Mouse (Mus musculus) myocyte (in vitro differentiated cells): ENCODE data around the gene Kiss1. TPM values are rescaled to one million over a fixed set of nuclear protein-coding genes. Genes with fewer than 3 reads are reported as not detected.

Source experiments
- H3K27me3 ChIP-seq: one replicate; pipeline ENCODE4 v1.6.1; 2011; ENCODE audit not compliant: control insufficient read depth, insufficient read depth, insufficient read length
- H3K36me3 ChIP-seq: one replicate; pipeline ENCODE4 v1.6.1; 2011; ENCODE audit not compliant: control insufficient read depth, insufficient read depth
- H3K4me2 ChIP-seq: one replicate; pipeline ENCODE4 v1.6.1; 2011; ENCODE audit warnings: low read depth, control low read depth
- H3K4me3 ChIP-seq: one replicate; pipeline ENCODE4 v1.5.1; 2011; ENCODE audit warnings: mild to moderate bottlenecking, control low read depth, moderate library complexity
- H3K79me2 ChIP-seq: one replicate; pipeline ENCODE4 v1.6.1; 2011; ENCODE audit not compliant: control insufficient read depth, insufficient read depth
- H3ac ChIP-seq: one replicate; pipeline ENCODE4 v1.6.1; 2011; ENCODE audit not compliant: control insufficient read depth, insufficient read length
- CEBPB ChIP-seq: IDR thresholded peaks from 2 replicates; pipeline ENCODE4 v1.6.1; 2011; ENCODE audit warnings: mild to moderate bottlenecking, moderate library complexity; ENCODE audit not compliant: poor library complexity, insufficient read depth, severe bottlenecking
- E2F4 ChIP-seq: IDR thresholded peaks from one replicate; pipeline ENCODE4 v1.6.1; 2011; ENCODE audit warnings: mild to moderate bottlenecking, control low read depth, moderate library complexity; ENCODE audit not compliant: insufficient read depth
- MAX ChIP-seq: IDR thresholded peaks from one replicate; pipeline ENCODE4 v1.6.1; 2011; ENCODE audit warnings: low read depth, mild to moderate bottlenecking, control low read depth
- MYOD1 ChIP-seq, 3 experiments: IDR thresholded peaks; one replicate each; pipeline ENCODE4 v1.6.1; 2011; ENCODE audit warnings: control low read depth in 2 of 3, low read depth in 2 of 3, mild to moderate bottlenecking in 2 of 3, moderate library complexity in 1 of 3; ENCODE audit not compliant: insufficient read length in 2 of 3, control insufficient read depth in 1 of 3
- MYOG ChIP-seq, 3 experiments: IDR thresholded peaks; one replicate each; pipeline ENCODE4 v1.6.1; 2011; ENCODE audit warnings: control low read depth in 2 of 3, low read depth in 2 of 3, mild to moderate bottlenecking in 2 of 3; ENCODE audit not compliant: insufficient read length in 2 of 3, control insufficient read depth in 1 of 3, insufficient read depth in 1 of 3
- POLR2A ChIP-seq: IDR thresholded peaks from one replicate; pipeline ENCODE4 v1.6.1; 2011; ENCODE audit warnings: low read depth, mild to moderate bottlenecking, control low read depth, moderate library complexity; ENCODE audit not compliant: insufficient read length
- POLR2AphosphoS2 ChIP-seq: IDR thresholded peaks from one replicate; pipeline ENCODE4 v1.6.1; 2011; ENCODE audit warnings: low read depth, control low read depth; ENCODE audit not compliant: insufficient read length
- REST ChIP-seq: IDR thresholded peaks from one replicate; pipeline ENCODE4 v1.6.1; 2011; ENCODE audit warnings: mild to moderate bottlenecking, control low read depth, moderate library complexity; ENCODE audit not compliant: insufficient read depth, insufficient read length
- SRF ChIP-seq: IDR thresholded peaks from one replicate; pipeline ENCODE4 v1.6.1; 2011; ENCODE audit warnings: low read depth; ENCODE audit not compliant: control insufficient read depth, insufficient read length
- TCF12 ChIP-seq: IDR thresholded peaks from one replicate; pipeline ENCODE4 v1.6.1; 2011; ENCODE audit warnings: mild to moderate bottlenecking, control low read depth; ENCODE audit not compliant: poor library complexity, insufficient read depth, severe bottlenecking
- TCF3 ChIP-seq: IDR thresholded peaks from one replicate; pipeline ENCODE4 v1.6.1; 2011; ENCODE audit warnings: low read depth, control low read depth; ENCODE audit not compliant: insufficient read length
- USF1 ChIP-seq: IDR thresholded peaks from one replicate; pipeline ENCODE4 v1.6.1; 2011; ENCODE audit warnings: low read depth, mild to moderate bottlenecking, control low read depth, moderate library complexity
- polyA plus RNA-seq: library from polyadenylated mRNA; unstranded; fragments of >200 nt; fragmentation: generic; extraction: Trizol; gene quantifications from one replicate; pipeline ENCODE4 v1.2.1, GENCODE M21; 2012; ENCODE audit warnings: missing spikeins

The Kiss1 gene
- not detected for polyA plus RNA-seq

GRCm38 (mm10) chr1:133321267-133321925 is at the start of gene Kiss1:
TSS of gene Kiss1 (plus strand) at chr1:133321875.
- no peaks in the 10 kb centered on the region for H3K36me3 ChIP-seq
- no peak within 1 kb of the TSS for H3K4me3 ChIP-seq
- no peaks in the 10 kb centered on the region for H3K79me2 ChIP-seq
- TF ChIP-seq REST: no peak
- no peak for TF ChIP-seq MYOG (IDR thresholded peaks at IDR 0.05; ENCODE audit: control insufficient read depth in 1 of 3, insufficient read depth in 1 of 3, insufficient read length in 2 of 3, low read depth in 2 of 3)
- TF ChIP-seq CEBPB: no peak
- no peak for TF ChIP-seq E2F4
- no peak for TF ChIP-seq POLR2AphosphoS2
- TF ChIP-seq MYOD1 (IDR thresholded peaks at IDR 0.05; ENCODE audit: control insufficient read depth in 1 of 3, insufficient read length in 2 of 3, low read depth in 2 of 3): no peak
- no peak for TF ChIP-seq SRF
- no peak for TF ChIP-seq MAX
- H3K4me2 ChIP-seq: no peak within 1 kb of the TSS
- H3K27me3 ChIP-seq: no peaks in the 10 kb centered on the region
- no peak within 1 kb of the TSS for H3ac ChIP-seq

GRCm38 (mm10) chr1:133274163-133274562 is 47.5 kb upstream of the Kiss1 start:
- H3ac ChIP-seq: no peak overlapping the region
- no peaks in the 10 kb centered on the region for H3K79me2 ChIP-seq
- H3K4me3 ChIP-seq: no peak overlapping the region
- TF ChIP-seq POLR2AphosphoS2 (no peak), MAX (no peak), TCF12 (no peak)
- H3K36me3 ChIP-seq: no peaks in the 10 kb centered on the region
- H3K27me3 ChIP-seq: peaks cover 3% of the 10 kb centered on the region
- no peak overlapping the region for H3K4me2 ChIP-seq

DNA sequence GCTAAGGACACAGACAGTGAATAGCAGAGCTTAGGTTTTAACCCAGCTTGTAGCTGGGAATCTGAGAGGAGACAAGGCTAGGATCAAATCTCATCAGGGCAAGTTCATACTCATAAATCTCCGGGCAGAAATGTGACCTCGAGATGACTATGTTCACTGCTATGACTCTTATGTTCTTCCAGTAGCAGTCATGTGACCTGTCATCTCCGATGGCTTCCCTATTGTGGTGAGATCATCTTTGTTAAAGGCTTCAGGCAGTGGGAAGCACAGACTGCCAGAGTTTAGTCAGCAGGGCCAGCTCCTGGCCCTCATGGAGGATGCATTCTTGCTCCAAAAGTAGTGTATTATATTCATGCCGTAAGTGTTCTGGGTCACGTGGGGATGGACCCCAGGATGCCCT is 44.7 kb upstream of the Kiss1 start:
- TF ChIP-seq USF1: peak; percentile 90
- no peak for TF ChIP-seq REST
- TF ChIP-seq MAX: no peak
- H3K4me3 ChIP-seq: no peak overlapping the region
- no peaks in the 10 kb centered on the region for H3K27me3 ChIP-seq
- no peak overlapping the region for H3K4me2 ChIP-seq
- H3K79me2 ChIP-seq: no peaks in the 10 kb centered on the region
- no peak overlapping the region for H3ac ChIP-seq
- H3K36me3 ChIP-seq: no peaks in the 10 kb centered on the region

DNA sequence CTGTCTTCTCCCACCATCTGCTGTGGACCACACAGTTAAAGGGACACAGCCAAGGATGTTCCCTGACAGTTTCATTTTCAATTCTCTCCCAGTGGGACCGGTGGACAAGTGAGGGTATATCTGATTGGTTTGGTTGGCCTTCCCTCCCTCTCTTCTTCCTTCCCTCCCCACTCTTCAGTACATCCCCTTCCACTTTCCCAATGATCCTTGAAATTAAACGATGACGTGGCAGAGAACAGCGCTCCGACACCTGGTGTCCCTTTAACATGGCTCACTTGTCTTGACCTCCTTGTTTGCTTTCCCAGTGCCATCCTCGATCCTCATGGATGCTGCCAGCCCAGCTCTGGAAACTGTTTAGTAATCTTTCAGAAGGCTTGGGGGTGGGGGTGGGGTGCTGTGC is 43.1 kb upstream of the Kiss1 start:
- Histone ChIP-seq H3K4me3 (no peak overlapping the region), H3K4me2 (no peak overlapping the region), H3ac (no peak overlapping the region), H3K79me2 (no peaks in the 10 kb centered on the region), H3K27me3 (peaks cover 6% of the 10 kb centered on the region), H3K36me3 (no peaks in the 10 kb centered on the region)
- TF ChIP-seq CEBPB (no peak), E2F4 (no peak), POLR2AphosphoS2 (no peak), MAX (no peak), REST (no peak), SRF (no peak), TCF3 (no peak), USF1 (no peak), POLR2A (no peak), MYOD1 (IDR thresholded peaks at IDR 0.05; ENCODE audit: control insufficient read depth in 1 of 3, insufficient read length in 2 of 3, low read depth in 2 of 3) (no peak), TCF12 (no peak), MYOG (IDR thresholded peaks at IDR 0.05; ENCODE audit: control insufficient read depth in 1 of 3, insufficient read depth in 1 of 3, insufficient read length in 2 of 3, low read depth in 2 of 3) (no peak)

- no peak overlapping the region for H3ac ChIP-seq
- H3K36me3 ChIP-seq: no peaks in the 10 kb centered on the region
- no peak overlapping the region for H3K4me3 ChIP-seq
- no peak for TF ChIP-seq CEBPB
- no peak for TF ChIP-seq E2F4
- no peak for TF ChIP-seq POLR2AphosphoS2
- no peak for TF ChIP-seq MYOD1 (IDR thresholded peaks at IDR 0.05; ENCODE audit: control insufficient read depth in 1 of 3, insufficient read length in 2 of 3, low read depth in 2 of 3)
- TF ChIP-seq MAX: no peak
- no peak for TF ChIP-seq MYOG (IDR thresholded peaks at IDR 0.05; ENCODE audit: control insufficient read depth in 1 of 3, insufficient read depth in 1 of 3, insufficient read length in 2 of 3, low read depth in 2 of 3)
- no peak for TF ChIP-seq TCF12
- H3K27me3 ChIP-seq: peaks cover 11% of the 10 kb centered on the region
- no peaks in the 10 kb centered on the region for H3K79me2 ChIP-seq
- H3K4me2 ChIP-seq: no peak overlapping the region
These were observed 42.6 kb upstream of the Kiss1 start for GRCm38 (mm10) chr1:133278946-133279631.
